Mouse (Mus musculus) central nervous system, embryonic 11.5 days (tissue): ENCODE measurements around the gene Zfp821. TPM values are rescaled to one million over a fixed set of nuclear protein-coding genes. Genes with fewer than 3 reads are reported as not detected.

Experiments used
- polyA plus RNA-seq: library from polyadenylated mRNA; depleted of rRNA; stranded (reverse); fragments of >200 nt; gene quantifications from 2 replicates; pipeline ENCODE4 v1.2.3, GENCODE M21; 2012; rRNA removed

Zfp821 gene
- polyA plus RNA-seq: 63.6 and 78.5 TPM in 2 replicates

GRCm38 (mm10) chr8:109705320-109706075, at the start of gene Zfp821:
Gene Zfp821 (plus strand): TSS chr8:109705546.

GRCm38 (mm10) chr8:109693146-109693900, 12.0 kb upstream of the Zfp821 start, which contains the start of gene Ist1:
Gene Ist1 (minus strand): TSS chr8:109693260.

GRCm38 (mm10) chr8:109737237-109738048, 32.1 kb downstream of the Zfp821 start, which contains the start of gene Atxn1l:
Gene Atxn1l (minus strand): TSS chr8:109737739.

Other genes with a start within 250 kb of the Zfp821 start
- gene Pmfbp1, start 211.5 kb upstream of the Zfp821 start, polyA plus RNA-seq: 1.8 and 3.9 TPM in 2 replicates
- gene Dhx38, start 139.7 kb upstream of the Zfp821 start, polyA plus RNA-seq: 32.3 and 33.3 TPM in 2 replicates
- gene Txnl4b, start 139.7 kb upstream of the Zfp821 start, polyA plus RNA-seq: 6.9 and 7.0 TPM in 2 replicates
- 1.2 and 1.4 TPM in 2 replicates for gene Hp, start 126.4 kb upstream of the Zfp821 start, polyA plus RNA-seq
- gene Dhodh, start 96.9 kb upstream of the Zfp821 start, polyA plus RNA-seq: 31.5 and 46.4 TPM in 2 replicates
- gene Pkd1l3, start 91.0 kb upstream of the Zfp821 start, polyA plus RNA-seq: 0.25 and 0.31 TPM in 2 replicates
- 123 and 134 TPM in 2 replicates for gene Ist1, start 12.3 kb upstream of the Zfp821 start, polyA plus RNA-seq
- 11.6 and 15.3 TPM in 2 replicates for gene Atxn1l, start 32.2 kb downstream of the Zfp821 start, polyA plus RNA-seq
- 51.5 and 76.0 TPM in 2 replicates for gene Ap1g1, start 73.0 kb downstream of the Zfp821 start, polyA plus RNA-seq
- 9.8 and 12.4 TPM in 2 replicates for gene Phlpp2, start 163.0 kb downstream of the Zfp821 start, polyA plus RNA-seq